Mouse (Mus musculus) gastrocnemius, adult 2 months (tissue): ENCODE data around the gene Ugt1a10. TPM values are rescaled to one million over a fixed set of nuclear protein-coding genes. Genes with fewer than 3 reads are reported as not detected.

ENCODE experiments used
- DNase-seq: peaks from one replicate; pipeline ENCODE4 v3.0.0; 2022
- H3K27ac ChIP-seq: fragments of 200-600 bp; 2 replicates; pipeline ENCODE4 v1.8.1; 2022; ENCODE audit warnings: mild to moderate bottlenecking
- H3K4me3 ChIP-seq: fragments of 200-600 bp; 2 replicates; pipeline ENCODE4 v1.8.1; 2022; ENCODE audit warnings: mild to moderate bottlenecking, moderate library complexity
- CTCF ChIP-seq: fragments of 200-600 bp; IDR thresholded peaks from 2 replicates; pipeline ENCODE4 v1.8.1; 2022; ENCODE audit warnings: antibody characterized with exemption, mild to moderate bottlenecking, moderate library complexity
- intact Hi-C: fragments of 180-260 bp; cut with DNase I; formaldehyde crosslinking; loops from one replicate; pipeline ENCODE4 v1.15.1; 2025
- total RNA-seq, 2 experiments: library from RNA; stranded (reverse); gene quantifications; 2 replicates each; pipeline ENCODE4 v1.2.3; 2021

Ugt1a10 gene
- total RNA-seq, 2 experiments from 2014 or later, result not detected

DNA sequence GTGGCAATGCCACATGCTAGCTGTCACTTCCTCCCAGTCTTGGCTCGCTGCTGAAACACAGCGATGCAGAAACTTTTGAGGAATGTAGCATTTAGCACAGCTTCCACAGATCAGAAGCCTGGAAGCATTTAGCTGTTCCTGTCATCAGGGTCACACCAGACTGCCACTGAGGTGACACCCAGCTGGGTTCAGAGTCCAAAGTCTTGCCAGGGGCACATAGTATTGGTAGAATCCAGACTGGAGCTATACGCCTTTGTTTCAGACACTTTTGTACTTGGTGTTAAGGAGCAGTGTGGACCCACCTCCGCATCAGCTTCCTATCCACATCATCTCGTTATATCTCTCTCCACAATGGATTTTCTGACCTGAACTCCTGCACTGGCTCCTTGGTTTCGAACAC, 198.4 kb downstream of the Ugt1a10 start:
- Histone ChIP-seq H3K27ac (no peak overlapping the region), H3K4me3 (no peak overlapping the region)
- intact Hi-C loops, result no loop called here
- no peak for DNase-seq
- no peak for TF ChIP-seq CTCF

GRCm38 (mm10) chr1:88254793-88255465, 199.7 kb downstream of the Ugt1a10 start:
- TF ChIP-seq CTCF, result no peak
- intact Hi-C loops, result no loop called here
- Histone ChIP-seq H3K4me3 (no peak overlapping the region), H3K27ac (no peak overlapping the region)
- no peak for DNase-seq

DNA sequence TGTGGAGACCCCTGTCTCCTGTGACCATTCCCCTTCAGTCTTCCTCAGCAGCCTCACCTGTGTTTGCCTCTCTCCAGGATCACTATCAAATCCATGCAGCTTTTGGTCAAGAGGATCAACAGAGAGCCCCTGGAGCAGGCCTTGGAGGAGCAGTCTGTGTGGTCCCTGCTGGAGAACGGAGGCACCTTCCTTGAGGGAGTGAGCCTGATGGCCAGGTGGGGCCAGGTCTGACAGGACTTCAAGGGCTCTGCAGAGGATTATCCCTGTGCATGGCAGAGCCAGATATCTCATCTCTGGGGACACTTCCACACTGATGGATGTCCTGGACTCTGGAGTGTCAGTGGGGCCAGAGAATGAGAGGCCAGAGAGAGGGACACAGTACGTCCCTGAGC, 200.3 kb downstream of the Ugt1a10 start:
- TF ChIP-seq CTCF, result no peak
- DNase-seq, result no peak
- Histone ChIP-seq H3K27ac (no peak overlapping the region), H3K4me3 (no peak overlapping the region)
- intact Hi-C loops, result no loop called here

DNA sequence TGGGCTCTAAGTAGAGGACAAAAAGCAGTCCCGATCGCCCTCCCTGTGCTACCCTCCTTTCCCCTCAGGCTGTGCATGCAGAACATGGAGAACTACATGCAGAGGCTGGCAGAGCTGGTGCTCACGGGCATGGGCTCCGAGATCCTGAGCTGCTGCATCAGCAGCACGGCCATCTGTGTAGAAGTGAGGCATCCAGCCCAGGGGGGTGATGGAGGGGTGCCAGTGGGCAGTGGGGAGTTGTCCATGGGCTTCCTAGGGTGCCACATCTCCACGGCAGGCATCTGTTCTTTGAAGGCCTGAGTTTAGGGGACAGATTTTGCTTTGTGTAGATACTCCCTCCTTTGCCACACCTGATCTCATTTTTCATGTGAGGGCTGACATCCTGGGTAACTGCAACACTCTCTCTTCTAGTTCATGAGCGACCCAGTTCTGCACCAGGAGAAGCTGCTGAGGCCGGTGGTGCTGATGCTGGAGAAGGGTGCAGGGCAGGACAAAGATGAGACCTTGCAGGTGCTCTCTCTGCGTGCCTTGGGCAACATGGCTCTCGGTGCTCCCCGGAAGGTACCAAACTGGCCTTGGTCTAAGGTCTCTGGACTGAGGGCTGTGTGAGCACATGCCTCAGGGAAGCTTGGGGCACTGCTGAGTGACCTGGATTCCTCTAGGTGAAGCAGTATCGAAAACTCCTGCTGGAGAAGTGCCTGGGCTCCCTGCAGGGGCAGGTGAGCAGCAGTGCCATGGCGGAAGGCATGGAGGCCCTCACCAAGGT, 201.0 kb downstream of the Ugt1a10 start:
- peak; percentile 41 for DNase-seq
- Histone ChIP-seq H3K27ac (no peak overlapping the region), H3K4me3 (no peak overlapping the region)
- TF ChIP-seq CTCF, result no peak
- intact Hi-C loops, result no loop called here

DNA sequence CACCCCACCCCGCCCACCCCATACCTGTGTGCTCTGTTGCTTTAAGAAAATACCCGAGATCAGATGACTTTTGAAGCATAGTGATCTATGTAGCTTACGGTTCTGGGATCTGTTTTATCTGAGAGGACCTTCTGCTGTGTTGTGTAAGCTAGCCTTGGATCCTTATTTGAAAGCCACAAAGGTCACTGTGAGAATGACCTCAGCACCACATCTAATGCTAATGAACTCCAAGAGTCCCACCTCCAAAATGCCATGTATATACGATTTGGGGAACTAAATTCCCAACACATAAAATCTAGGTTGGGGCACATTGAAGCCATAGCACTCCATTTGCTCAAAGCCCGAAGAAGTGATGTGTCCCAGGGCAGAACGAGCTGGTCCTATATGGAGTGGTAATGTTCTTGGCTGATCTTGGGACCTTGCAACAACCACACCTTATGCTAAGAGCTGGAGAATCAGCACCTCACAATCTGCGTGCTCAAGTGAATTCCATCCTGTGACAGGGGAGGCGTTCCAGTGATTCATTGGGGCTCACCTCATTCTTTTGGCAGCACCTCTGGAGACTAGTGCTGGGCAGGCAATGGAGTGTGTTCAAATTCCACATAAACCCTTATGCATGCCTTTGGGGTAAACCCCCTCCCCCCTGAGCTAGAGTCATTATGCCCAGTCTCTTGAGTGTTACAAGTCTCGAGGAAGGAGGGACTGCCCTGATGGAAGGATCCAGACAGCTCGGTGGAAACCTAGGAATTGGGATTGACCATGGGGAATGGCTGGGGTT, 201.9 kb downstream of the Ugt1a10 start:
- intact Hi-C loops, result no loop called here
- no peak for DNase-seq
- H3K4me3 ChIP-seq, result no peak overlapping the region
- H3K27ac ChIP-seq, result no peak overlapping the region
- TF ChIP-seq CTCF, result no peak

DNA sequence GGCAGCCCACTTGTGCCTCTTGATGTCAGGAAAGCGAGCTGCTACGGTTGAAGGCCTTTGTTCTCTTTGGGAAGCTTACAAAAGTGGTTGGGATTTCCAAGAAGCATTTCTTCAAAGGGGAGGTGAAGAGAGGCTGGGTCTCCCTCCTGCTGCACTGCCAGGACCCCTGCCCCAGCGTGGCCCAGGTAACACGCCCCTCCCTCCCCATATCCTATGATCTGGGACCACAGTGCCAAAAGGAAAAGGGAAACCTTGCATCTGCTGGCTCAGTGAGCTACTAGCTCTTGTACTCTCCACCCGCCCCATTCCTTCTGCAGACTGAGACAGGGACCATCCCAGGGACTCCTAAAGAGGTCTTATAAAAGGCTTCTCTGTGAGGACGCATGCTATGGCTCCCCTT, 202.5 kb downstream of the Ugt1a10 start:
- H3K4me3 ChIP-seq, result no peak overlapping the region
- no peak for TF ChIP-seq CTCF
- no peak for DNase-seq
- H3K27ac ChIP-seq, result no peak overlapping the region
- intact Hi-C loops, result no loop called here

DNA sequence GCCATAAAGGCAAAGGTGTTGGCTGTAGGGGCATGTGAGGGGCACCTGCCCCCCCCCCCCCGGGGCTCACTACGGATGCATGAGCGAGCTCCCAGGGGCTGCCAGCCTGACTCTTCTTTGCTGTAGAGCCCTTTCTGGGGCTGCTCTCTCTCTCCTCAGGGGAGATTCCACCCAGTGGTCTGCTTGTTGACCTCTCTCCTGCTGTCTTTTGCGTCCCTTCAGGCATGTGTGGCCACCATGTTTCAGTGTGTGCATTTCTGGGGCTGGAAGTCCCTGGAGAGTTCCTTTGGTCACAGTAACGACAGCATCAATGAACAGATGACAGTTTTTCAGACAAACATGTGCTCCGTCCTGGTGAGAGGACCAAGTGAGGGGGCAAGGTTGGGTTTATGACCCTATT, 203.2 kb downstream of the Ugt1a10 start:
- DNase-seq, result no peak
- Histone ChIP-seq H3K27ac (no peak overlapping the region), H3K4me3 (no peak overlapping the region)
- no peak for TF ChIP-seq CTCF
- intact Hi-C loops, result no loop called here

- no peak for TF ChIP-seq CTCF
- intact Hi-C loops, result no loop called here
- no peak for DNase-seq
- H3K4me3 ChIP-seq, result no peak overlapping the region
- H3K27ac ChIP-seq, result no peak overlapping the region
Measured at GRCm38 (mm10) chr1:88258881-88259642, 203.9 kb downstream of the Ugt1a10 start.

DNA sequence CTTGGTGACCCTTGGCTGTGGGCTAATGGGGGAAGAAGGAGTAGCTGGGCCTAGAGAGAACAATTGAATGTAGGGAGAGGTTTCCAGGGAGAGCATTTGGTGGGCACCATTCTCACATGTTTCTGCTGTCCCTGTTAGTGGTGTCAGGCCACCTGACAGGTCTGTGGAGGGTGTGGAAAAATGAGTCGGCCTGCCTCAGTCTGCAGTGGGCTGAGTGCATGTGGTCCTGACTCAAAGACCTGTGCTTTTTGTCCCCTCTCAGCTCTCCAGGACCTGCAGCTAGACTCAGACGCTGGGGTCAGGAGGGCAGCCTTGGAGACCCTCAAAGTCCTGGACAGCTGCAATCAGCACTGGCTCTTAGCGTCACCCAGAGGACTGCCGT, 204.4 kb downstream of the Ugt1a10 start:
- H3K27ac ChIP-seq, result no peak overlapping the region
- no peak for TF ChIP-seq CTCF
- no peak for DNase-seq
- no peak overlapping the region for H3K4me3 ChIP-seq
- intact Hi-C loops, result no loop called here

DNA sequence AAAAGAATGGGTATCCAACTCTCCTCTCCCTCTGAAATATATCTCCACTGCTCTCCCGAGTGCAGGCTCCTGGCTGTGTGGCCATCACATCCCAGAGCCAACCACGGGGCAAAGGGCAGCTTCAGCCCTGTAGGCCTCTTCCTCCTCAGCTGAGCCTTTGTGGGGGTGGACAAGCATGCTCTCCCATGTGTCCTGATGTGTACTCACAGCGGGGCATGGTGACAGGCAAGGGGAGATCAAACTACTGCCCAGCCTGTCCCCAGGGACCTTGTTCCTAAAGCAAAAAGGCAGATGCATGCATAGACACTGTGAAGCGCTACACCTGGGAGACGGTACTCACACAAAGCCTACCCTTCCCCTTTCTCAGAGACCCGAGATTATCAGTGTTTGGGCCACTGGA, 204.9 kb downstream of the Ugt1a10 start:
- DNase-seq, result no peak
- Histone ChIP-seq H3K4me3 (no peak overlapping the region), H3K27ac (no peak overlapping the region)
- no peak for TF ChIP-seq CTCF
- intact Hi-C loops, result no loop called here

- TF ChIP-seq CTCF, result no peak
- intact Hi-C loops, result no loop called here
Measured at GRCm38 (mm10) chr1:88260604-88261377, 205.6 kb downstream of the Ugt1a10 start.

GRCm38 (mm10) chr1:88261706-88262105, 206.5 kb downstream of the Ugt1a10 start:
- intact Hi-C loops, result no loop called here
- no peak for DNase-seq

More at GRCm38 (mm10) chr1:88260604-88261377, 205.6 kb downstream of the Ugt1a10 start:
- DNase-seq, result no peak
- Histone ChIP-seq H3K27ac (no peak overlapping the region), H3K4me3 (no peak overlapping the region)

More at GRCm38 (mm10) chr1:88261706-88262105, 206.5 kb downstream of the Ugt1a10 start:
- no peak for TF ChIP-seq CTCF
- Histone ChIP-seq H3K27ac (no peak overlapping the region), H3K4me3 (no peak overlapping the region)
